Mouse (Mus musculus) lung, embryonic 15.5 days (tissue): Measurements from ENCODE around the gene C1rb. TPM values are rescaled to one million over a fixed set of nuclear protein-coding genes. Genes with fewer than 3 reads are reported as not detected.
"Not testable (repeated sequence)": the region's sequence is repeated elsewhere in the genome, so short reads cannot be mapped to it uniquely, and the experiment has no call there.

Source experiments
- ATAC-seq: fragments of 200-750 bp; cut with Nextera tagmentation; 2 replicates; pipeline ENCODE4 v1.8.0; 2017; ENCODE audit warnings: moderate number of reproducible peaks, borderline replicate concordance; ENCODE audit not compliant: low FRiP score, low TSS enrichment; ENCODE audit errors: extremely low read depth
- H3K27ac ChIP-seq: fragments of 300-500 bp; sonication (generic); 2 replicates; pipeline ENCODE4 v1.5.1; 2015; ENCODE audit warnings: moderate library complexity, mild to moderate bottlenecking, inconsistent platforms
- H3K27me3 ChIP-seq: fragments of 300-500 bp; sonication (generic); 2 replicates; pipeline ENCODE4 v1.6.1; 2015; ENCODE audit warnings: inconsistent platforms
- H3K36me3 ChIP-seq: fragments of 300-500 bp; sonication (generic); 2 replicates; pipeline ENCODE4 v1.6.1; 2015; ENCODE audit warnings: inconsistent platforms
- H3K4me1 ChIP-seq: fragments of 300-500 bp; sonication (generic); 2 replicates; pipeline ENCODE4 v1.6.1; 2015; ENCODE audit warnings: inconsistent platforms
- H3K4me2 ChIP-seq: fragments of 300-500 bp; sonication (generic); 2 replicates; pipeline ENCODE4 v1.6.1; 2015; ENCODE audit warnings: inconsistent platforms, mild to moderate bottlenecking, moderate library complexity
- H3K4me3 ChIP-seq: fragments of 300-500 bp; sonication (generic); 2 replicates; pipeline ENCODE4 v1.5.1; 2015; ENCODE audit warnings: mild to moderate bottlenecking, inconsistent platforms
- H3K9ac ChIP-seq: fragments of 300-500 bp; sonication (generic); 2 replicates; pipeline ENCODE4 v1.6.1; 2015; ENCODE audit warnings: inconsistent platforms
- H3K9me3 ChIP-seq: fragments of 300-500 bp; sonication (generic); 2 replicates; pipeline ENCODE4 v1.6.1; 2016; ENCODE audit warnings: inconsistent platforms
- WGBS: fragments of 180-500 bp; shearing (Covaris S2); methylation state at CpG from one replicate; pipeline ENCODE4 v1.1.7; 2015; 5-methylcytosine and 5-hydroxymethylcytosine counted together
- polyA plus RNA-seq: library from polyadenylated mRNA; unstranded; fragments of >200 nt; fragmentation: Nextera tagmentation; extraction: Ambion mirVana; gene quantifications from 2 replicates; pipeline ENCODE4 v1.2.1, GENCODE M21; 2015

The C1rb gene
- not detected in 2 replicates for polyA plus RNA-seq

DNA sequence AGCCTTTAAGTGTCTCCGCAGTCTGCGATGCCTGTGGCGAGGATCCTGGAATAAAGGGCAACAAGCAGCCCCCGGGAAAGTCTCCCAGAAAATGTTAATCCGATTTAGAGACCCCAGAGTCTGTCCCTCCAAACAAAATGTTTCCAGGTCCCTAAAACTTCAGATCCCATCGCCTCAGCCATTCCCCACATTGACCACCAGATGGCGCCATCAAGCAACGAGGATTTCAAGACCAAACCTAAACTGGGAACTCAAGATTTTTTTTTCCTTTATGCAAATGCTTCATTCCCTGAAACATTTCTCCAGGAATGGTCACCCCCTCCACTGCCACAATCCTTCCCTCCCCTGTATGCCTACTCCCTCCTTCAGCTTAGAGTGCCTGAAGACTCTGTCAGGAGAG is at the start of gene C1rb:
TSS of gene C1rb (plus strand) at position 269 of the 400 bp plus-strand sequence.
- no peak for ATAC-seq
- H3K4me2 ChIP-seq: no peak within 1 kb of the TSS
- no peak within 1 kb of the TSS for H3K27ac ChIP-seq
- no peaks in the 10 kb centered on the region for H3K4me1 ChIP-seq
- no peaks in the 10 kb centered on the region for H3K36me3 ChIP-seq
- no peak within 1 kb of the TSS for H3K9ac ChIP-seq
- no peak within 1 kb of the TSS for H3K4me3 ChIP-seq
- 5% methylated on average over 8 of the region's 8 CpGs for WGBS
- H3K27me3 ChIP-seq: no peaks in the 10 kb centered on the region
- no peaks in the 10 kb centered on the region for H3K9me3 ChIP-seq

GRCm38 (mm10) chr6:124522082-124522481 is 48.0 kb upstream of the C1rb start:
- H3K27me3 ChIP-seq, H3K4me1 ChIP-seq, H3K9ac ChIP-seq, H3K27ac ChIP-seq, H3K36me3 ChIP-seq, ATAC-seq, H3K9me3 ChIP-seq, H3K4me2 ChIP-seq, H3K4me3 ChIP-seq: not testable (repeated sequence)
- 70% methylated on average over 6 of the region's 7 CpGs for WGBS

GRCm38 (mm10) chr6:124527881-124528280 is 42.2 kb upstream of the C1rb start:
- Histone ChIP-seq H3K4me3 (no peak overlapping the region), H3K36me3 (no peaks in the 10 kb centered on the region), H3K9me3 (no peaks in the 10 kb centered on the region), H3K27me3 (no peaks in the 10 kb centered on the region), H3K4me1 (no peaks in the 10 kb centered on the region), H3K27ac (no peak overlapping the region), H3K9ac (no peak overlapping the region), H3K4me2 (no peak overlapping the region)
- 59% methylated on average over 3 of the region's 3 CpGs for WGBS
- ATAC-seq: no peak

GRCm38 (mm10) chr6:124531077-124531476 is 39.0 kb upstream of the C1rb start:
- Histone ChIP-seq H3K9ac (no peak overlapping the region), H3K36me3 (no peaks in the 10 kb centered on the region), H3K27ac (no peak overlapping the region), H3K4me3 (no peak overlapping the region), H3K4me1 (no peaks in the 10 kb centered on the region), H3K4me2 (no peak overlapping the region), H3K27me3 (no peaks in the 10 kb centered on the region), H3K9me3 (no peaks in the 10 kb centered on the region)
- 80% methylated on average over 8 of the region's 8 CpGs for WGBS
- no peak for ATAC-seq

- not testable (repeated sequence) for H3K4me2 ChIP-seq, H3K9ac ChIP-seq, H3K27ac ChIP-seq, H3K4me1 ChIP-seq, H3K4me3 ChIP-seq, H3K27me3 ChIP-seq, H3K36me3 ChIP-seq, ATAC-seq, H3K9me3 ChIP-seq
- 59% methylated on average over 8 of the region's 8 CpGs for WGBS
These were observed 33.8 kb upstream of the C1rb start for GRCm38 (mm10) chr6:124536125-124536829.

DNA sequence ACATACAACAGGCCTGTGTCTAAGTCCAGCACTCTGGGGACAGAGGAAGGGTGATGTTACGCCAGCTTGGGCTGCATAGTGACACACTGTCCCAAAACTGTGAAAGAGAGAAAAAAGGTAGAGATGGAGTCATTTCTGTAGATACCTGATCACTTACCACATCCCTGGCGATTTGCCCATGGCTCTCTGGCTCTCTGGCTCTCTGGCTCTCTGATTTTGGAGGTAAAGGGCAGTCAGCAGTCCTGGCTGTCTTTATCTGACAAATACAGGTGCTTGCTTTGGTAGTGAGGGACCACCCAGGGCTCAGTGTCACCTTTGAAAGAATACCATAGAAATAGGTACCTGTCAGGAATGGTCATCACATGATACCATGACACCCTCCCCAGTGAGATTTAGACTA is 28.9 kb upstream of the C1rb start:
- not testable (repeated sequence) for ATAC-seq, H3K27me3 ChIP-seq, H3K4me3 ChIP-seq, H3K27ac ChIP-seq, H3K9ac ChIP-seq, H3K4me1 ChIP-seq, H3K9me3 ChIP-seq, H3K4me2 ChIP-seq, H3K36me3 ChIP-seq
- 66% methylated on average over 2 of the region's 2 CpGs for WGBS

GRCm38 (mm10) chr6:124542284-124542683 is 27.8 kb upstream of the C1rb start, which contains the start of gene C1s1:
Gene C1s1, minus strand, starts transcription at chr6:124542359.
- H3K4me1 ChIP-seq, H3K9me3 ChIP-seq, H3K9ac ChIP-seq, H3K27me3 ChIP-seq, H3K4me3 ChIP-seq, H3K36me3 ChIP-seq, H3K27ac ChIP-seq, H3K4me2 ChIP-seq: not testable (repeated sequence)
- ATAC-seq: peak; percentile 57; the same call in 1 of the 2 replicates
- WGBS: 9% methylated on average over 1 of the region's 1 CpGs

GRCm38 (mm10) chr6:124544466-124544865 is 25.6 kb upstream of the C1rb start:
- WGBS: 71% methylated on average over 5 of the region's 6 CpGs
- H3K27me3 ChIP-seq: no peaks in the 10 kb centered on the region

GRCm38 (mm10) chr6:124545425-124545824 is 24.7 kb upstream of the C1rb start:
- H3K9ac ChIP-seq: no peak overlapping the region
- H3K4me2 ChIP-seq: no peak overlapping the region
- ATAC-seq: no peak
- WGBS: 75% methylated on average over 2 of the region's 2 CpGs
- H3K36me3 ChIP-seq: no peaks in the 10 kb centered on the region
- H3K27ac ChIP-seq: no peak overlapping the region
- no peak overlapping the region for H3K4me3 ChIP-seq
- no peaks in the 10 kb centered on the region for H3K27me3 ChIP-seq
- no peaks in the 10 kb centered on the region for H3K4me1 ChIP-seq
- no peaks in the 10 kb centered on the region for H3K9me3 ChIP-seq

More at GRCm38 (mm10) chr6:124544466-124544865, 25.6 kb upstream of the C1rb start:
- Histone ChIP-seq H3K27ac (no peak overlapping the region), H3K4me2 (no peak overlapping the region), H3K9me3 (no peaks in the 10 kb centered on the region), H3K4me1 (no peaks in the 10 kb centered on the region), H3K4me3 (no peak overlapping the region), H3K9ac (no peak overlapping the region), H3K36me3 (no peaks in the 10 kb centered on the region)
- ATAC-seq: no peak

DNA sequence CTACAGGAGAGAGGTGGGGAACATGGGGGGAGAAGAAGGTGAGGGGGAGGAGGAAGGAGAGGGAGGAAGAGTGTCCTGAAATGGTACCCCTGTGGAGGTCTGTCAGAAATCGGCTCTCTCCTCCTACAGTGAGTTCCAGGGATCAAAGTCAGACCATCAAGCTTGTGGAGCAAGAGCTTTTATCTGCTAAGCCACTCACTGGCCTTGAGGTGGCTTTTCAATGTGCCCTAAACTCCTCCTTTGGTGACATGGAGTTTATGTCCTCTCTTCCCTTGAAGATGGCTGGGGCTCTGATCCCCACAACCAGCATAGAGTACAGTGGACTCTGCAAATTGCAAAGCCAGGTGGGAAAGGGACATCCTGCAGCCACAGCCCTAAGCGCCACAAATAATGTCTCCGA is 22.1 kb upstream of the C1rb start:
- WGBS: 84% methylated on average over 3 of the region's 3 CpGs
- H3K4me1 ChIP-seq, H3K9me3 ChIP-seq, ATAC-seq, H3K4me2 ChIP-seq, H3K36me3 ChIP-seq, H3K27me3 ChIP-seq, H3K9ac ChIP-seq, H3K27ac ChIP-seq, H3K4me3 ChIP-seq: not testable (repeated sequence)

- no peaks in the 10 kb centered on the region for H3K27me3 ChIP-seq
- H3K9me3 ChIP-seq: no peaks in the 10 kb centered on the region
- H3K4me3 ChIP-seq: no peak overlapping the region
- no peaks in the 10 kb centered on the region for H3K4me1 ChIP-seq
- no peak overlapping the region for H3K4me2 ChIP-seq
- 85% methylated on average over 3 of the region's 3 CpGs for WGBS
- no peaks in the 10 kb centered on the region for H3K36me3 ChIP-seq
- no peak overlapping the region for H3K27ac ChIP-seq
- no peak for ATAC-seq
- H3K9ac ChIP-seq: no peak overlapping the region
These were observed 21.0 kb upstream of the C1rb start for GRCm38 (mm10) chr6:124549023-124549550.

GRCm38 (mm10) chr6:124552766-124553165 is 17.3 kb upstream of the C1rb start:
- H3K9ac ChIP-seq: no peak overlapping the region
- ATAC-seq: no peak
- H3K27ac ChIP-seq: no peak overlapping the region
- H3K4me2 ChIP-seq: no peak overlapping the region
- no peaks in the 10 kb centered on the region for H3K27me3 ChIP-seq
- WGBS: 68% methylated on average over 22 of the region's 22 CpGs
- no peaks in the 10 kb centered on the region for H3K36me3 ChIP-seq
- no peaks in the 10 kb centered on the region for H3K4me1 ChIP-seq
- H3K9me3 ChIP-seq: no peaks in the 10 kb centered on the region
- no peak overlapping the region for H3K4me3 ChIP-seq
